Mouse (Mus musculus) left cerebral cortex, adult 8-10 months (tissue): ENCODE data around the gene Impdh2. TPM values are rescaled to one million over a fixed set of nuclear protein-coding genes. Genes with fewer than 3 reads are reported as not detected.
"Not testable (repeated sequence)": the region's sequence is repeated elsewhere in the genome, so short reads cannot be mapped to it uniquely, and the experiment has no call there.

ENCODE experiments used
- DNase-seq, 2 experiments: peaks; one replicate each; pipeline ENCODE4 v3.0.0; 2022; ENCODE audit warnings: low spot score in 2 of 2
- microRNA-seq, 2 experiments: library from miRNA; unstranded; fragments of <30 nt; microRNA quantifications; one replicate each; pipeline ENCODE4 v1.2.0; 2022
- total RNA-seq, 4 experiments: library from RNA; stranded (reverse); gene quantifications; 2 replicates each; pipeline ENCODE4 v1.2.4; 2022

Gene Impdh2
- total RNA-seq, 4 experiments from 2014 or later, result 43.7 to 54.7 (median 50.7) TPM

- DNase-seq, result no peak
These were observed 39.9 kb downstream of the Impdh2 start for GRCm38 (mm10) chr9:108600011-108600410.

GRCm38 (mm10) chr9:108601986-108602385 is 41.9 kb downstream of the Impdh2 start:
- no peak for DNase-seq

DNA sequence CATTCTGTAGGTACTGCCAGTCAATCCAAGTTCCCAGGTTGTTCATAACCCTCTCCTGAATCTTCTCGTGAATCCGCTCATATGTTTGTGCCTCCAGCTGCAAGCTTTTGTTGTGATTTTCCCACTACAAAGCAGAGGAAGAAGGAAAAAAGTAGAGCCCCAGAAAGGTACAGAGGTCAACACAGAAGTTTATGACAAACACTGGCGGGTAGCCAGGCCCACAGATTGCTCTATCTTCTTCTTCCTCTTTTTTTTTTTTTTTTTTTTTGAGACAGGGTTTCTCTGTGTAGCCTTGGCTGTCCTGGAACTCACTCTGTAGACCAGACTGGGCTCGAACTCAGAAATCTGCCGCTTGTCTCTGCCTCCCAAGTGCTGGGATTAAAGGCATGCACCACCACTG is 47.8 kb downstream of the Impdh2 start:
- not testable (repeated sequence) for DNase-seq

GRCm38 (mm10) chr9:108608889-108609288 is 48.8 kb downstream of the Impdh2 start:
- no peak for DNase-seq

- DNase-seq, result no peak
These were observed 51.4 kb downstream of the Impdh2 start for GRCm38 (mm10) chr9:108611488-108611887.

Small RNA genes lying within 50 kb of the gene (microRNA-seq; reads per million reads assigned to microRNA genes)
- gene Gm24083, result 0 reads per million in 2 experiments
- 0 reads per million in 2 experiments for gene Mir191
- gene Mir425, result 658 to 773 reads per million in 2 experiments

Other genes starting within 250 kb of the Impdh2 start
- 100 to 1,000 TPM in 3 of 4 experiments, 10 to 100 TPM in 1; 97.3 to 121 (median 112) TPM for gene Gpx1, start 221.4 kb upstream of the Impdh2 start, total RNA-seq
- 100 to 1,000 TPM; 103 to 109 (median 105) TPM for gene Usp4, start 212.4 kb upstream of the Impdh2 start, total RNA-seq
- 1 to 10 TPM in 3 of 4 experiments, under 1 TPM in 1; 0.81 to 2.0 (median 1.8) TPM for gene 1700102P08Rik, start 167.5 kb upstream of the Impdh2 start, total RNA-seq
- gene Ccdc36, start 131.8 kb upstream of the Impdh2 start, total RNA-seq, result under 1 TPM; 0.15 to 0.37 (median 0.22) TPM
- not detected for gene BC048562, start 123.8 kb upstream of the Impdh2 start, total RNA-seq
- 10 to 100 TPM; 35.8 to 46.5 (median 38.4) TPM for gene Ccdc71, start 99.8 kb upstream of the Impdh2 start, total RNA-seq
- gene Klhdc8b, start 98.7 kb upstream of the Impdh2 start, total RNA-seq, result 10 to 100 TPM; 28.8 to 38.0 (median 34.0) TPM
- gene Lamb2, start 80.5 kb upstream of the Impdh2 start, total RNA-seq, result 10 to 100 TPM; 28.0 to 35.7 (median 30.8) TPM
- gene Usp19, start 69.7 kb upstream of the Impdh2 start, total RNA-seq, result 100 to 1,000 TPM; 116 to 140 (median 127) TPM
- gene Qars, start 52.6 kb upstream of the Impdh2 start, total RNA-seq, result 10 to 100 TPM; 78.3 to 95.4 (median 86.8) TPM
- 100 to 1,000 TPM; 140 to 158 (median 155) TPM for gene Qrich1, start 43.5 kb upstream of the Impdh2 start, total RNA-seq
- 10 to 100 TPM; 67.2 to 77.5 (median 73.4) TPM for gene Ndufaf3, start 7.1 kb downstream of the Impdh2 start, total RNA-seq
- 10 to 100 TPM; 68.8 to 86.5 (median 73.5) TPM for gene Dalrd3, start 9.6 kb downstream of the Impdh2 start, total RNA-seq
- gene Wdr6, start 18.5 kb downstream of the Impdh2 start, total RNA-seq, result 100 to 1,000 TPM; 129 to 151 (median 133) TPM
- gene P4htm, start 37.4 kb downstream of the Impdh2 start, total RNA-seq, result 10 to 100 TPM; 87.5 to 98.6 (median 93.9) TPM
- 10 to 100 TPM; 51.8 to 55.6 (median 54.2) TPM for gene Arih2, start 89.1 kb downstream of the Impdh2 start, total RNA-seq
- 10 to 100 TPM; 11.1 to 15.8 (median 13.6) TPM for gene Slc25a20, start 101.8 kb downstream of the Impdh2 start, total RNA-seq
- gene Prkar2a, start 129.0 kb downstream of the Impdh2 start, total RNA-seq, result 10 to 100 TPM; 45.9 to 52.1 (median 49.3) TPM
- 100 to 1,000 TPM; 137 to 158 (median 157) TPM for gene Ip6k2, start 223.5 kb downstream of the Impdh2 start, total RNA-seq
- 10 to 100 TPM; 56.8 to 65.8 (median 59.9) TPM for gene Nckipsd, start 248.1 kb downstream of the Impdh2 start, total RNA-seq